Mouse (Mus musculus): Measurements from ENCODE around the gene Ppef2.
"Not testable (repeated sequence)": the region's sequence is repeated elsewhere in the genome, so short reads cannot be mapped to it uniquely, and the experiment has no call there.

Ppef2 gene

DNA sequence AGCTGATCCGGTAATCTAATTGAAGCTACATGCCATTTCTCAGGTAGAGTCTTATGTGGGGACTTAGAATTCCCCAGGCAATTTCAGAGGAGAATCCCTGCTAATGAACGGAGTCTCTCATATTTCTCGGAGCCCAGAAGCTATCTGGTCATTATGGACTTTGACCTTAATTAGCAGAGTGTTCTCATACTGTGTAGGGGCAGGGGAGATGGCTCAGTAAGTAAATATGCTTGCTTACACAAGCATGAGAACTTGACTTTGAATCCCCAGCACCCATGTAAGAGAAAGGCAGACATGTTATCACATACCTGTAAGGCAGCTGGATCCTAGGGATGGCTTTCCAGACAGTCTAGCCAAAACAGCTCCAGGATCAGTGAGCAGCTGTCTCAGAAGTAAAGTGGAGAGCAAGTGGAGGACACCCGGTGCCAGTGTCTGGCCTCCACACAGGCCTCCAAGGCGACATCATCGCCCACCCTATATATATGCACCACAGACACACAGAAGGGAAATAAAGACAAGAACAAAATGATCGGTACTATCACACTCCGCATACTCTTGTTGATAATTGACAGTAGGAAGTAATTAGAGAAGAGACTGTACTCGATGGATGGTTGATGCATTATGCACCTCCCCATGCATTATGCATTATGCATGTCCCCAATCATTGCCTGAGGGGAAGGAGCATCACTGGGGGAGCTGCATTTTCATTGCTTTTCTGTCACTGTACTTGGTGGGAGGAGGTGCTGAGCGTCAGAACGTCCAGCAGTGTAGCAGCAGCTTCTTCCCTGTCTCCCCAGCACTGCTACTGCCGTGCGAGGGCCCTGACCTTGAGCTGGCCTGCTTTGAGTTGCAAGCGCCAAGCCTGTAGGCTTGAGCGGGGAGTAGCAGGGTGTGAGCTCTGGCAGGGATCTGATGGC lies 58.9 kb downstream of the Ppef2 start:
- in situ Hi-C loops (cut with MboI, MseI): no loop called here

DNA sequence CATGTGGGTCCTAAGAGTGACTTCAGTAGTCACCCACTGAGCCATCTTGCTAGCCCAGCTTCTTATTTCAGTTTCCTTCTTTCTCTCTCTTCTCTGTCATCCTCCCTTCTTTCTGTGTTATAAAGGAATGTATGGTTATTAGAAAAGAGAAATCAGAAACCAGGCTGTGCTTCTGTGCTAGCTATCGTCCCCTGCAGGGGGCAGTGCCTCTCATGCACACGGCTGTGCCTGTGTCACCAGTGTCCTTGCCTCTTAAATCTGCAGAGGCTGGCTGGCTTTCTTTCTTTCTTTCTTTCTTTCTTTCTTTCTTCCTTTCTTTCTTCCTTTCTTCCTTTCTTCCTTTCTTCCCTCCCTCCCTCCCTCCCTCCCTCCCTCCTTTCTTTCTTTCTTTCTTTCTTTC lies 60.4 kb downstream of the Ppef2 start:
- in situ Hi-C loops (cut with MboI, MseI): not testable (repeated sequence)

DNA sequence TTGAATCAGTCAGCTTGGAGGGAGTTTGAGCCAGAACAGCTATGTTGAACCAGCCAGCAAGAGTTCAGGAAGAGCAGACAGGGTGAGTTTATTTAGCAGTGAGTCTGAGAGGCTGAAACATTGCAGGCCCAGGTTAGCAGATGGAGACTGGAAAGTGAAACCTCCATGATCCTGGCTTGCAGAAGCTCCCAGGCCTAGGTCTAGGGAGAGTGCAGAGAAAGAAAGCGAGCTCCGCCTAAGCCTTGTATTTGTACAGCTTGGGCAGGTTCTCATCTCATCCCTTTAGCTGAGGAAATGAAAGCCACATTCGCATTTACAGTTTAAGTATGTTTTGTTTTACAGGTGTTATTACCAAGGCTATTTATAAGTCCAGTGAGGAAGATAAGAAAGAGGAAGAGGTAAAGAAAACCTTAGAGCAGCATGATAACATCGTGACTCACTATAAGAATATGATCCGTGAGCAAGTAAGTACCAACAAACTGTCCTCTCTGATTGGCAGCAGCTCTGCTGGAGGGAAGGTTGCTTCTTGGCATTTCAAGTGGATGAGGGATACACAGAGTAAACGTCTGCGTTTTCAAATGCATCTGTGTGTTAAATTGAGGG lies 67.1 kb downstream of the Ppef2 start:
- in situ Hi-C loops (cut with MboI, MseI): no loop called here

DNA sequence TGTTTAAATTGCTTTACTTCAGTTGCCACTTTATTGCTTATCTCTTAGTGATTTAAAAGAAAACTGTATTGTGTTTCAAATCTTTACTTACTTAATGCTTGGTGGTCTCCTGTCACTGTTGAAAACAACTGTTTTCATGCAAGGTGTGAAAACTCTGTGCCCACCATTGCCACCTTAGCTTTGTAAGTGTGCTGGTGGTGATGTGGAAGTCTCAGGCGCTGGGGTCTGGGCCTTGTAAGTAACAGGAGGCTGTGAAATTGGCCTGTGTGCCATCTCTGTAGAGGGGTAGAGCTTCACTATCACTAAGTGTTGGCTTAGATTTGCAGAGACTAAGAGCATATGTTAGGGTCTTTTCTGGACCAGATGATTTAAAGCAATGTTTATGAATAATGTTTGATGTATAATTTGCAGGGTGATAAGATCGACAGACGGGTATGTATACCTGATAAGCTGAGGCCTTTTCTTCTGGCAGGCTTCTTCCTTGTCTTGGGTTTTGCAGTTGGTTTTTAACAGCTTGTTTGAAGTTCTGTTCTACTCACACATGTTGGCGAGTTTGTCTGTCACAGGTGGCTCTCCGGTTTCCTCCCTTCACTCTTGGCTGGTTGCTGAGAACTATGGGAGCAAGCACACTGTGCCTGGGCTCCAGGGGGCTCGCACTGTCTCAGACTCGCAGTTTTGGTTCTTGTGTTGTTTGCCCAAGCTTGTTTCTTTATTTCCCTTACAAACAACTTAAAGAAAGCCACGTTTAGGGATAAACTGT lies 72.8 kb downstream of the Ppef2 start:
- in situ Hi-C loops (cut with MboI, MseI): no loop called here
